Mouse (Mus musculus): ENCODE measurements around the gene Gm10553. TPM values are rescaled to one million over a fixed set of nuclear protein-coding genes. Genes with fewer than 3 reads are reported as not detected.

Gene Gm10553
- polyA plus RNA-seq, 1 experiment: not detected

Other genes with a start within 250 kb of the Gm10553 start
- 0.02 TPM for gene Slc16a14, start 165.0 kb upstream of the Gm10553 start, polyA plus RNA-seq (2012; fragmentation: generic; extraction: Trizol)
- not detected for gene A530032D15Rik, start 9.7 kb downstream of the Gm10553 start, polyA plus RNA-seq (2012; fragmentation: generic; extraction: Trizol)
- gene C130026I21Rik, start 170.4 kb downstream of the Gm10553 start, polyA plus RNA-seq (2012; fragmentation: generic; extraction: Trizol): 0.07 TPM